Mouse (Mus musculus) cerebellum, adult 2 months (tissue): ENCODE measurements at regions not wholly inside any gene's neighbourhood (a gene's known extent, or its start where the extent isn't known, plus 50 kb on each side); places are given as distances from the start of the nearest gene placed in this dataset.
"Not testable (repeated sequence)": the region's sequence is repeated elsewhere in the genome, so short reads cannot be mapped to it uniquely, and the experiment has no call there.

ENCODE experiments used
- DNase-seq, 2 experiments: peaks; one replicate each; pipeline ENCODE4 v3.0.0; 2021
- H3K27ac ChIP-seq: fragments of 200-500 bp; 2 replicates; pipeline ENCODE4 v1.5.1; 2012; ENCODE audit warnings: low read length, control low read depth, inconsistent platforms; ENCODE audit not compliant: insufficient read depth
- H3K27me3 ChIP-seq: fragments of 200-500 bp; 2 replicates; pipeline ENCODE4 v1.6.1; 2012; ENCODE audit warnings: inconsistent platforms, mild to moderate bottlenecking, low read length, moderate library complexity; ENCODE audit not compliant: control insufficient read depth, insufficient read depth
- H3K4me1 ChIP-seq: fragments of 200-500 bp; 2 replicates; pipeline ENCODE4 v1.6.1; 2011; ENCODE audit warnings: low read length; ENCODE audit not compliant: control insufficient read depth, insufficient read depth
- H3K4me3 ChIP-seq: fragments of 200-500 bp; replicated peaks from 2 replicates; pipeline ENCODE3; 2011; ENCODE audit warnings: mild to moderate bottlenecking, low read depth, low read length, control low read depth; ENCODE audit not compliant: insufficient read depth
- CTCF ChIP-seq: fragments of 200-500 bp; IDR thresholded peaks from 2 replicates; pipeline ENCODE4 v1.5.1; 2011; ENCODE audit warnings: low read depth, mild to moderate bottlenecking, control low read depth, low read length, moderate library complexity, borderline replicate concordance; ENCODE audit not compliant: insufficient read depth
- POLR2A ChIP-seq: fragments of 200-500 bp; IDR thresholded peaks from 2 replicates; pipeline ENCODE4 v1.6.1; 2011; ENCODE audit warnings: low read length, control low read depth, borderline replicate concordance; ENCODE audit not compliant: insufficient read depth
- WGBS: fragments of 180-500 bp; shearing (Covaris S2); methylation state at CpG from one replicate; pipeline ENCODE4 v1.1.7; 2018; 5-methylcytosine and 5-hydroxymethylcytosine counted together

GRCm38 (mm10) chr3:20734302-20734701 lies 367.3 kb upstream of the Agtr1b start:
- no peaks in the 10 kb centered on the region for H3K27me3 ChIP-seq
- H3K4me3 ChIP-seq, result no peak overlapping the region
- no peak for TF ChIP-seq CTCF
- no peak for TF ChIP-seq POLR2A
- DNase-seq, result no peak
- no peak overlapping the region for H3K27ac ChIP-seq
- 80% methylated on average over 3 of the region's 3 CpGs for WGBS
- no peaks in the 10 kb centered on the region for H3K4me1 ChIP-seq

GRCm38 (mm10) chr3:20732005-20732404 lies 365.0 kb upstream of the Agtr1b start:
- H3K4me3 ChIP-seq, result no peak overlapping the region
- no peaks in the 10 kb centered on the region for H3K4me1 ChIP-seq
- TF ChIP-seq CTCF (no peak), POLR2A (no peak)
- DNase-seq, result no peak
- no peaks in the 10 kb centered on the region for H3K27me3 ChIP-seq
- no peak overlapping the region for H3K27ac ChIP-seq

GRCm38 (mm10) chr3:20730481-20730880 lies 363.5 kb upstream of the Agtr1b start:
- H3K4me3 ChIP-seq, result no peak overlapping the region
- TF ChIP-seq POLR2A, result no peak
- TF ChIP-seq CTCF, result no peak
- no peaks in the 10 kb centered on the region for H3K4me1 ChIP-seq
- no peak for DNase-seq
- H3K27me3 ChIP-seq, result no peaks in the 10 kb centered on the region
- no peak overlapping the region for H3K27ac ChIP-seq

- not testable (repeated sequence) for H3K27ac ChIP-seq, H3K4me1 ChIP-seq, H3K4me3 ChIP-seq, H3K27me3 ChIP-seq, DNase-seq
Measured at GRCm38 (mm10) chr3:20729776-20730175, 362.8 kb upstream of the Agtr1b start.

- Histone ChIP-seq H3K27ac (no peak overlapping the region), H3K27me3 (no peaks in the 10 kb centered on the region), H3K4me3 (no peak overlapping the region), H3K4me1 (no peaks in the 10 kb centered on the region)
- WGBS, result 67% methylated on average over 1 of the region's 1 CpGs
- DNase-seq, result no peak
- no peak for TF ChIP-seq POLR2A
- no peak for TF ChIP-seq CTCF
Measured at GRCm38 (mm10) chr3:20714671-20715070, 347.7 kb upstream of the Agtr1b start.

- TF ChIP-seq POLR2A, result no peak
- no peak for TF ChIP-seq CTCF
- no peaks in the 10 kb centered on the region for H3K4me1 ChIP-seq
- no peaks in the 10 kb centered on the region for H3K27me3 ChIP-seq
- 56% methylated on average over 2 of the region's 2 CpGs for WGBS
- no peak for DNase-seq
- H3K4me3 ChIP-seq, result no peak overlapping the region
- no peak overlapping the region for H3K27ac ChIP-seq
Measured at GRCm38 (mm10) chr3:20709661-20710060, 342.7 kb upstream of the Agtr1b start.

GRCm38 (mm10) chr3:20695322-20695859 lies 328.4 kb upstream of the Agtr1b start:
- Histone ChIP-seq H3K27me3 (no peaks in the 10 kb centered on the region), H3K27ac (no peak overlapping the region), H3K4me1 (no peaks in the 10 kb centered on the region), H3K4me3 (no peak overlapping the region)
- 78% methylated on average over 2 of the region's 2 CpGs for WGBS
- no peak for DNase-seq
- TF ChIP-seq POLR2A (no peak), CTCF (no peak)

- DNase-seq, result no peak
- whole genome bisulfite sequencing, result 26% methylated on average over 6 of the region's 6 CpGs
- Histone ChIP-seq H3K27me3 (no peaks in the 10 kb centered on the region), H3K4me1 (no peaks in the 10 kb centered on the region), H3K27ac (no peak overlapping the region), H3K4me3 (no peak overlapping the region)
- TF ChIP-seq CTCF (no peak), POLR2A (no peak)
Measured at GRCm38 (mm10) chr3:20680944-20681494, 314.0 kb upstream of the Agtr1b start.
